Mouse (Mus musculus): ENCODE measurements at regions not wholly inside any gene's neighbourhood (a gene's known extent, or its start where the extent isn't known, plus 50 kb on each side); places are given as distances from the start of the nearest gene placed in this dataset.

- 26% methylated on average over 2 of the region's 2 CpGs for WGBS
Measured at GRCm38 (mm10) chr8:80249762-80250161, 192.0 kb upstream of the Hhip start.

GRCm38 (mm10) chr8:80239879-80240278 lies 182.1 kb upstream of the Hhip start:
- no peak for TF ChIP-seq POLR2A (IDR thresholded peaks at IDR 0.05; ENCODE audit: borderline replicate concordance, extremely low read depth, insufficient read depth, insufficient read length)
- no peaks in the 10 kb centered on the region for H3K4me1 ChIP-seq (ENCODE audit: control insufficient read depth, insufficient read depth, low read length)
- DNase-seq (ENCODE audit: low spot score): peak; percentile 12
- H3K4me2 ChIP-seq (replicated peaks; ENCODE audit: low read depth, low read length, severe bottlenecking): no peak overlapping the region
- no peaks in the 10 kb centered on the region for H3K9me3 ChIP-seq (ENCODE audit: control insufficient read depth, low read length)
- H3K27me3 ChIP-seq (ENCODE audit: control insufficient read depth, insufficient read depth, low read length): no peaks in the 10 kb centered on the region
- H3K27ac ChIP-seq (replicated peaks; ENCODE audit: low read depth, low read length): no peak overlapping the region
- no peak overlapping the region for H3K9ac ChIP-seq (ENCODE audit: low read depth, low read length, severe bottlenecking)
- no peak for ATAC-seq (ENCODE audit: low FRiP score, low read depth)
- no peak overlapping the region for H3K4me3 ChIP-seq (replicated peaks; ENCODE audit: low read length)
- no peaks in the 10 kb centered on the region for H3K36me3 ChIP-seq (ENCODE audit: control insufficient read depth, insufficient read depth, low read length)
- WGBS: 75% methylated on average over 4 of the region's 4 CpGs

More at GRCm38 (mm10) chr8:80249762-80250161, 192.0 kb upstream of the Hhip start:
- H3K36me3 ChIP-seq (ENCODE audit: control insufficient read depth, insufficient read depth, low read length): no peaks in the 10 kb centered on the region
- no peaks in the 10 kb centered on the region for H3K27me3 ChIP-seq (ENCODE audit: control insufficient read depth, insufficient read depth, low read length)
- no peak overlapping the region for H3K4me2 ChIP-seq (replicated peaks; ENCODE audit: low read depth, low read length, severe bottlenecking)
- peaks cover 18% of the 10 kb centered on the region for H3K4me1 ChIP-seq (ENCODE audit: control insufficient read depth, insufficient read depth, low read length)
- TF ChIP-seq POLR2A (IDR thresholded peaks at IDR 0.05; ENCODE audit: borderline replicate concordance, extremely low read depth, insufficient read depth, insufficient read length): no peak
- DNase-seq (ENCODE audit: low spot score) (peak; percentile 54), ATAC-seq (ENCODE audit: low FRiP score, low read depth) (no peak)
- H3K9ac ChIP-seq (ENCODE audit: low read depth, low read length, severe bottlenecking): no peak overlapping the region
- no peak overlapping the region for H3K4me3 ChIP-seq (replicated peaks; ENCODE audit: low read length)
- no peak overlapping the region for H3K27ac ChIP-seq (replicated peaks; ENCODE audit: low read depth, low read length)
- H3K9me3 ChIP-seq (ENCODE audit: control insufficient read depth, low read length): no peaks in the 10 kb centered on the region

GRCm38 (mm10) chr8:80210361-80210760 lies 152.6 kb upstream of the Hhip start:
- Histone ChIP-seq H3K27me3 (ENCODE audit: control insufficient read depth, insufficient read depth, low read length) (no peaks in the 10 kb centered on the region), H3K27ac (replicated peaks; ENCODE audit: low read depth, low read length) (no peak overlapping the region), H3K9ac (ENCODE audit: low read depth, low read length, severe bottlenecking) (no peak overlapping the region), H3K4me2 (replicated peaks; ENCODE audit: low read depth, low read length, severe bottlenecking) (no peak overlapping the region), H3K4me3 (replicated peaks; ENCODE audit: low read length) (no peak overlapping the region), H3K36me3 (ENCODE audit: control insufficient read depth, insufficient read depth, low read length) (no peaks in the 10 kb centered on the region), H3K4me1 (ENCODE audit: control insufficient read depth, insufficient read depth, low read length) (peaks cover under 1% of the 10 kb centered on the region; the same call in 1 of the 2 replicates), H3K9me3 (ENCODE audit: control insufficient read depth, low read length) (no peaks in the 10 kb centered on the region)
- no peak for TF ChIP-seq POLR2A (IDR thresholded peaks at IDR 0.05; ENCODE audit: borderline replicate concordance, extremely low read depth, insufficient read depth, insufficient read length)
- DNase-seq (ENCODE audit: low spot score) (no peak), ATAC-seq (ENCODE audit: low FRiP score, low read depth) (no peak)
- 84% methylated on average over 1 of the region's 1 CpGs for WGBS

GRCm38 (mm10) chr8:80204678-80205654 lies 147.2 kb upstream of the Hhip start:
- Histone ChIP-seq H3K4me1 (ENCODE audit: control insufficient read depth, insufficient read depth, low read length) (peaks cover 5% of the 10 kb centered on the region; the same call in 1 of the 2 replicates), H3K9me3 (ENCODE audit: control insufficient read depth, low read length) (no peaks in the 10 kb centered on the region), H3K27me3 (ENCODE audit: control insufficient read depth, insufficient read depth, low read length) (no peaks in the 10 kb centered on the region), H3K4me3 (replicated peaks; ENCODE audit: low read length) (no peak overlapping the region), H3K27ac (replicated peaks; ENCODE audit: low read depth, low read length) (no peak overlapping the region), H3K9ac (ENCODE audit: low read depth, low read length, severe bottlenecking) (no peak overlapping the region), H3K4me2 (replicated peaks; ENCODE audit: low read depth, low read length, severe bottlenecking) (no peak overlapping the region), H3K36me3 (ENCODE audit: control insufficient read depth, insufficient read depth, low read length) (no peaks in the 10 kb centered on the region)
- DNase-seq (ENCODE audit: low spot score) (peak; percentile 11), ATAC-seq (ENCODE audit: low FRiP score, low read depth) (no peak)
- 39% methylated on average over 15 of the region's 15 CpGs for WGBS
- no peak for TF ChIP-seq POLR2A (IDR thresholded peaks at IDR 0.05; ENCODE audit: borderline replicate concordance, extremely low read depth, insufficient read depth, insufficient read length)

GRCm38 (mm10) chr8:80203769-80204677 lies 146.2 kb upstream of the Hhip start:
- H3K4me2 ChIP-seq (replicated peaks; ENCODE audit: low read depth, low read length, severe bottlenecking): no peak overlapping the region
- H3K9ac ChIP-seq (ENCODE audit: low read depth, low read length, severe bottlenecking): no peak overlapping the region
- peaks cover 5% of the 10 kb centered on the region; the same call in 1 of the 2 replicates for H3K4me1 ChIP-seq (ENCODE audit: control insufficient read depth, insufficient read depth, low read length)
- WGBS: 37% methylated on average over 4 of the region's 4 CpGs
- H3K4me3 ChIP-seq (replicated peaks; ENCODE audit: low read length): no peak overlapping the region
- H3K27ac ChIP-seq (replicated peaks; ENCODE audit: low read depth, low read length): no peak overlapping the region
- ATAC-seq (ENCODE audit: low FRiP score, low read depth) (no peak), DNase-seq (ENCODE audit: low spot score) (no peak)
- H3K9me3 ChIP-seq (ENCODE audit: control insufficient read depth, low read length): no peaks in the 10 kb centered on the region
- H3K27me3 ChIP-seq (ENCODE audit: control insufficient read depth, insufficient read depth, low read length): no peaks in the 10 kb centered on the region
- H3K36me3 ChIP-seq (ENCODE audit: control insufficient read depth, insufficient read depth, low read length): no peaks in the 10 kb centered on the region
- no peak for TF ChIP-seq POLR2A (IDR thresholded peaks at IDR 0.05; ENCODE audit: borderline replicate concordance, extremely low read depth, insufficient read depth, insufficient read length)

Data from limb, embryonic 14.5 days (tissue).